Mouse (Mus musculus) megakaryocyte-erythroid progenitor cell, adult 5 weeks (primary cell): ENCODE results near the gene Phf19. TPM values are rescaled to one million over a fixed set of nuclear protein-coding genes. Genes with fewer than 3 reads are reported as not detected.

Experiments used
- polyA plus RNA-seq: library from polyadenylated mRNA; stranded (reverse); fragments of >175 nt; gene quantifications from 2 replicates; pipeline ENCODE4 v1.2.3, GENCODE M21; 2012

Phf19 gene
- polyA plus RNA-seq, result 14.0 and 15.3 TPM in 2 replicates

GRCm38 (mm10) chr2:34913218-34914068 is at the start of gene Phf19:
Phf19 (minus strand) TSS chr2:34914026.

GRCm38 (mm10) chr2:34961481-34962036 is 47.7 kb upstream of the Phf19 start, which contains the start of gene Traf1:
Traf1 (minus strand) TSS chr2:34961772.

DNA sequence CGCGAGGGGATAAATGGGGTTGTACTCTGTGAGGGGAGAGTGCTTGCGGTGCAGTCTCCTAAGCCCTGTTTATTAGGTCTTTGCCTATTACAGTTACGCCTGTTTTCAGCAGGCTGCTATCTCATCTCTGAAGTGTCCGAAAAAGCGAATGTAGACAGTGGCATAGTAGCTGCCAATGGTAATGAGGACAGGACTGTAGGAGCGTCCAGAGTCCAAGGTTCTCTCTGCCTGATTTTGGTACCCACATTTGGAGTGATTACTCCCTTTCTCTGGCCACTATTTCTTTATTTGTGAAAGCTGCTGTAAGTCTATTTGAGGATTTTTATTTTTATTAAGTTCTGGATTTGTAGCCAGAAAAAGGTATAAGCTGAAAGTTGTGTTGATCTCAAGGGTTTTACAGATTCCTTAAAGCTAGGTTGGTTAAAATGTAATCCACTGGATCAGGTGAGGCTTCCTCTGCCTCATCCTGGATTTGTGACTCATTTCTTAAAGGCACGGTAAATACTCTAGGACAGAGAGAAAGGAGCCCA is 38.9 kb downstream of the Phf19 start, which contains the start of gene Psmd5:
TSS of gene Psmd5 (minus strand) at position 153 of the 530 bp plus-strand sequence.

DNA sequence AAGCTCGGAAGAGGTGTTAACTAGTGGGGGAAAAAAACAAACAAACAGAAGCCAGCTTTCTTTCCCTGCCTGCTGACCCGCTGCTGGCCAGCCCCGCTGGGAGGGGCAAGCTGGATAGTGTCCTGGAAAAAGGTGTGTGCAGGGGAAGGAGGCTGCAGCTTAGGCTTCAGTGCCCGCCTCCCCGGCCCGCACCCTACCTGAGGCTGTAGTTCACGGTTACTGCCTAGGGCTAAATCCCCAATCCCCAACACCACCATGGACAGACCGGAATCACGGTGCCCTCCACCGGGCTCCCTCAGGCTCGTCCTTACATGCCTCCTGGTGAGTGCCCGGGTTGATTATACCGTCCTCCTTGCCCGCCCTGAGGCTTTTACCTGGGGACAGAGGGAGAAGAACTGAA is 39.6 kb downstream of the Phf19 start, which contains the start of gene Cutal:
TSS of gene Cutal (plus strand) at position 126 of the 400 bp plus-strand sequence.

Other genes with a start within 250 kb of the Phf19 start
- 18.1 and 21.0 TPM in 2 replicates for gene Gapvd1, start 158.8 kb downstream of the Phf19 start, polyA plus RNA-seq
- gene Hspa5, start 142.1 kb downstream of the Phf19 start, polyA plus RNA-seq, result 356 and 397 TPM in 2 replicates
- gene Rabepk, start 114.1 kb downstream of the Phf19 start, polyA plus RNA-seq, result 9.7 and 13.2 TPM in 2 replicates
- 29.8 and 34.2 TPM in 2 replicates for gene Fbxw2, start 87.7 kb downstream of the Phf19 start, polyA plus RNA-seq
- gene Gm34653, start 81.0 kb downstream of the Phf19 start, polyA plus RNA-seq, result not detected in 2 replicates
- gene Cutal, start 39.6 kb downstream of the Phf19 start, polyA plus RNA-seq, result 0.02 TPM in 1 of 2 replicates, not detected in the other
- gene Psmd5, start 39.1 kb downstream of the Phf19 start, polyA plus RNA-seq, result 5.7 and 5.9 TPM in 2 replicates
- gene Traf1, start 47.7 kb upstream of the Phf19 start, polyA plus RNA-seq, result 1.8 and 2.4 TPM in 2 replicates
- not detected in 2 replicates for gene Hc, start 147.4 kb upstream of the Phf19 start, polyA plus RNA-seq
- gene AI182371, start 187.5 kb upstream of the Phf19 start, polyA plus RNA-seq, result 0.06 TPM in 1 of 2 replicates, not detected in the other
- gene Cntrl, start 195.5 kb upstream of the Phf19 start, polyA plus RNA-seq, result 16.9 and 31.9 TPM in 2 replicates